Mouse (Mus musculus) layer of hippocampus, adult 11-12 months (tissue): ENCODE data around the gene Rcsd1.

Experiments used
- DNase-seq: peaks from one replicate; pipeline ENCODE4 v3.0.0; 2022; ENCODE audit warnings: low spot score

Rcsd1 gene

GRCm38 (mm10) chr1:165717711-165718542, 8.4 kb upstream of the Rcsd1 start:
- DNase-seq: no peak

GRCm38 (mm10) chr1:165716426-165716825, 6.9 kb upstream of the Rcsd1 start:
- no peak for DNase-seq

- DNase-seq: no peak
These were observed 4.2 kb upstream of the Rcsd1 start for GRCm38 (mm10) chr1:165713798-165714197.

- no peak for DNase-seq
These were observed 2.4 kb upstream of the Rcsd1 start for GRCm38 (mm10) chr1:165711914-165712313.

- DNase-seq: no peak
These were observed 724 bp downstream of the Rcsd1 start for GRCm38 (mm10) chr1:165708686-165709380.

- DNase-seq: no peak
These were observed 1.8 kb downstream of the Rcsd1 start for GRCm38 (mm10) chr1:165707640-165708322.

GRCm38 (mm10) chr1:165707241-165707639, 2.3 kb downstream of the Rcsd1 start:
- no peak for DNase-seq

GRCm38 (mm10) chr1:165706492-165706891, 3.1 kb downstream of the Rcsd1 start:
- no peak for DNase-seq

- no peak for DNase-seq
These were observed 3.6 kb downstream of the Rcsd1 start for GRCm38 (mm10) chr1:165705868-165706348.

- DNase-seq: no peak
These were observed 4.2 kb downstream of the Rcsd1 start for GRCm38 (mm10) chr1:165705368-165705767.

- no peak for DNase-seq
These were observed 4.7 kb downstream of the Rcsd1 start for GRCm38 (mm10) chr1:165704841-165705240.

GRCm38 (mm10) chr1:165702221-165703031, 7.1 kb downstream of the Rcsd1 start:
- DNase-seq: no peak

- no peak for DNase-seq
These were observed 8.0 kb downstream of the Rcsd1 start for GRCm38 (mm10) chr1:165701562-165701961.

- no peak for DNase-seq
These were observed 8.5 kb downstream of the Rcsd1 start for GRCm38 (mm10) chr1:165700933-165701518.

GRCm38 (mm10) chr1:165700376-165700815, 9.2 kb downstream of the Rcsd1 start:
- DNase-seq: no peak

- DNase-seq: no peak
These were observed 11.9 kb downstream of the Rcsd1 start for GRCm38 (mm10) chr1:165697701-165698100.

- no peak for DNase-seq
These were observed 12.7 kb downstream of the Rcsd1 start for GRCm38 (mm10) chr1:165696870-165697269.

- DNase-seq: no peak
These were observed 13.5 kb downstream of the Rcsd1 start for GRCm38 (mm10) chr1:165696040-165696439.

GRCm38 (mm10) chr1:165695392-165696014, 14.1 kb downstream of the Rcsd1 start:
- no peak for DNase-seq

GRCm38 (mm10) chr1:165693856-165694255, 15.7 kb downstream of the Rcsd1 start:
- DNase-seq: no peak

GRCm38 (mm10) chr1:165691516-165691915, 18.0 kb downstream of the Rcsd1 start:
- no peak for DNase-seq
